Mouse (Mus musculus): ENCODE results near the gene Krtap4-7. TPM values are rescaled to one million over a fixed set of nuclear protein-coding genes. Genes with fewer than 3 reads are reported as not detected.
"Not testable (repeated sequence)": the region's sequence is repeated elsewhere in the genome, so short reads cannot be mapped to it uniquely, and the experiment has no call there.

Krtap4-7 gene
- polyA plus RNA-seq, 1 experiment from 2014 or later = not detected

- TF ChIP-seq CTCF (IDR thresholded peaks at IDR 0.05) = no peak
- ChIA-PET CTCF (interaction anchor here (1.1 kb wide), 1 partner anchor 14 kb away, joined by 3 read pairs; no protein-coding TSS in a partner anchor), POLR2A (no interaction called here)
- DNase-seq (ENCODE audit: low read depth, low spot score) (no peak), ATAC-seq (no peak)
- in situ Hi-C loops (cut with MboI; ENCODE audit: low pct_unique_long_range_greater_than_20kb) = no loop called here
- no peaks in the 10 kb centered on the region for H3K27me3 ChIP-seq
Measured at GRCm38 (mm10) chr11:99644351-99644750, 462 bp upstream of the Krtap4-7 start.

GRCm38 (mm10) chr11:99640926-99641325 is 3.0 kb downstream of the Krtap4-7 start:
- ATAC-seq = no peak
- CTCF ChIA-PET = no interaction called here
- DNase-seq (ENCODE audit: low read depth, low spot score) = no peak
- no peaks in the 10 kb centered on the region for H3K27me3 ChIP-seq
- no peak for TF ChIP-seq CTCF (IDR thresholded peaks at IDR 0.05)
- in situ Hi-C loops (cut with MboI; ENCODE audit: low pct_unique_long_range_greater_than_20kb) = no loop called here
- POLR2A ChIA-PET = no interaction called here

- no peaks in the 10 kb centered on the region for H3K27me3 ChIP-seq
- no peak for TF ChIP-seq CTCF (IDR thresholded peaks at IDR 0.05)
- DNase-seq (ENCODE audit: low read depth, low spot score) (no peak), ATAC-seq (no peak)
- POLR2A ChIA-PET = no interaction called here
- CTCF ChIA-PET = interaction anchor here (0.9 kb wide), 1 partner anchor 15 kb away, joined by 3 read pairs; no protein-coding TSS in a partner anchor
- in situ Hi-C loops (cut with MboI; ENCODE audit: low pct_unique_long_range_greater_than_20kb) = no loop called here
Measured at GRCm38 (mm10) chr11:99637086-99637485, 6.8 kb downstream of the Krtap4-7 start.

GRCm38 (mm10) chr11:99634653-99635134 is 9.2 kb downstream of the Krtap4-7 start, which contains the start of gene Krtap4-2:
Krtap4-2 (minus strand) TSS chr11:99635084.
- ATAC-seq (no peak), DNase-seq (ENCODE audit: low read depth, low spot score) (no peak)
- ChIA-PET CTCF (no interaction called here), POLR2A (no interaction called here)
- in situ Hi-C loops (cut with MboI; ENCODE audit: low pct_unique_long_range_greater_than_20kb) = no loop called here
- no peak for TF ChIP-seq CTCF (IDR thresholded peaks at IDR 0.05)
- no peaks in the 10 kb centered on the region for H3K27me3 ChIP-seq

GRCm38 (mm10) chr11:99633293-99633692 is 10.6 kb downstream of the Krtap4-7 start:
- POLR2A ChIA-PET = interaction anchor here (1.1 kb wide), 1 partner anchor 27 kb away, joined by 4 read pairs; no protein-coding TSS in a partner anchor
- CTCF ChIA-PET = no interaction called here
- in situ Hi-C loops (cut with MboI; ENCODE audit: low pct_unique_long_range_greater_than_20kb) = no loop called here
- TF ChIP-seq CTCF (IDR thresholded peaks at IDR 0.05) = no peak
- no peaks in the 10 kb centered on the region for H3K27me3 ChIP-seq
- ATAC-seq (no peak), DNase-seq (ENCODE audit: low read depth, low spot score) (no peak)

- in situ Hi-C loops (cut with MboI; ENCODE audit: low pct_unique_long_range_greater_than_20kb) = no loop called here
- H3K27me3 ChIP-seq = no peaks in the 10 kb centered on the region
- POLR2A ChIA-PET = no interaction called here
- CTCF ChIA-PET = no interaction called here
- ATAC-seq (no peak), DNase-seq (ENCODE audit: low read depth, low spot score) (no peak)
- no peak for TF ChIP-seq CTCF (IDR thresholded peaks at IDR 0.05)
Measured at GRCm38 (mm10) chr11:99630890-99631289, 13.0 kb downstream of the Krtap4-7 start.

- DNase-seq (ENCODE audit: low read depth, low spot score) = no peak
- H3K27me3 ChIP-seq = no peaks in the 10 kb centered on the region
- ChIA-PET POLR2A (no interaction called here), CTCF (no interaction called here)
- in situ Hi-C loops (cut with MboI; ENCODE audit: low pct_unique_long_range_greater_than_20kb) = no loop called here
- no peak for TF ChIP-seq CTCF (IDR thresholded peaks at IDR 0.05)
- no peak for ATAC-seq
Measured at GRCm38 (mm10) chr11:99628138-99628537, 15.8 kb downstream of the Krtap4-7 start, which contains the start of gene Krtap4-1. Krtap4-1 (minus strand) TSS chr11:99628238.

- no peak for TF ChIP-seq CTCF (IDR thresholded peaks at IDR 0.05)
- ATAC-seq (peak; percentile 17), DNase-seq (ENCODE audit: low read depth, low spot score) (no peak)
- ChIA-PET POLR2A (no interaction called here), CTCF (interaction anchor here (1.0 kb wide), 1 partner anchor 41 kb away, joined by 3 read pairs; no protein-coding TSS in a partner anchor)
- in situ Hi-C loops (cut with MboI; ENCODE audit: low pct_unique_long_range_greater_than_20kb) = no loop called here
- no peaks in the 10 kb centered on the region for H3K27me3 ChIP-seq
Measured at GRCm38 (mm10) chr11:99620335-99620734, 23.6 kb downstream of the Krtap4-7 start, which contains the start of gene Gm11562. Gm11562 (minus strand) TSS chr11:99620435.

GRCm38 (mm10) chr11:99614796-99615363 is 29.0 kb downstream of the Krtap4-7 start, which contains the start of gene Krtap2-4:
Krtap2-4 (minus strand) TSS chr11:99614846.
- POLR2A ChIA-PET = no interaction called here
- CTCF ChIA-PET = no interaction called here
- ATAC-seq (no peak), DNase-seq (ENCODE audit: low read depth, low spot score) (no peak)
- no peaks in the 10 kb centered on the region for H3K27me3 ChIP-seq
- in situ Hi-C loops (cut with MboI; ENCODE audit: low pct_unique_long_range_greater_than_20kb) = no loop called here
- TF ChIP-seq CTCF (IDR thresholded peaks at IDR 0.05) = no peak

GRCm38 (mm10) chr11:99610089-99610488 is 33.8 kb downstream of the Krtap4-7 start, which contains the start of gene Gm11937:
Gm11937 (minus strand) TSS chr11:99610189.
- POLR2A ChIA-PET; H3K27me3 ChIP-seq; CTCF ChIA-PET; ATAC-seq; in situ Hi-C loops (cut with MboI; ENCODE audit: low pct_unique_long_range_greater_than_20kb); DNase-seq (ENCODE audit: low read depth, low spot score): not testable (repeated sequence)

GRCm38 (mm10) chr11:99609126-99609525 is 34.8 kb downstream of the Krtap4-7 start:
- in situ Hi-C loops (cut with MboI; ENCODE audit: low pct_unique_long_range_greater_than_20kb) = no loop called here
- POLR2A ChIA-PET = no interaction called here
- CTCF ChIA-PET = no interaction called here
- ATAC-seq (no peak), DNase-seq (ENCODE audit: low read depth, low spot score) (no peak)
- no peaks in the 10 kb centered on the region for H3K27me3 ChIP-seq
- TF ChIP-seq CTCF (IDR thresholded peaks at IDR 0.05) = no peak

- H3K27me3 ChIP-seq; CTCF ChIA-PET; ATAC-seq; in situ Hi-C loops (cut with MboI; ENCODE audit: low pct_unique_long_range_greater_than_20kb); POLR2A ChIA-PET; DNase-seq (ENCODE audit: low read depth, low spot score): not testable (repeated sequence)
Measured at GRCm38 (mm10) chr11:99603208-99603607, 40.7 kb downstream of the Krtap4-7 start, which contains the start of gene Gm11938. Gm11938 (minus strand) TSS chr11:99603308.

GRCm38 (mm10) chr11:99597742-99598141 is 46.1 kb downstream of the Krtap4-7 start, which contains the start of gene Krtap9-3:
Krtap9-3 (minus strand) TSS chr11:99598105.
- not testable (repeated sequence) for ATAC-seq

More at GRCm38 (mm10) chr11:99597742-99598141, 46.1 kb downstream of the Krtap4-7 start, which contains the start of gene Krtap9-3:
- H3K27me3 ChIP-seq; in situ Hi-C loops (cut with MboI; ENCODE audit: low pct_unique_long_range_greater_than_20kb); POLR2A ChIA-PET; CTCF ChIA-PET; DNase-seq (ENCODE audit: low read depth, low spot score): not testable (repeated sequence)
